Mouse (Mus musculus) heart, postnatal 36 days (tissue): Measurements from ENCODE around the gene Ptprg. TPM values are rescaled to one million over a fixed set of nuclear protein-coding genes. Genes with fewer than 3 reads are reported as not detected.
A peak's percentile ranks its signal among the peaks of the same experiment; 100 is the strongest.

Experiments used
- DNase-seq, 2 experiments: peaks; one replicate each; pipeline ENCODE4 v3.0.0; 2021 to 2022
- intact Hi-C: fragments of 180-260 bp; cut with DNase I; formaldehyde crosslinking; loops from one replicate; pipeline ENCODE4 v1.15.1; 2025
- total RNA-seq, 2 experiments: library from RNA; stranded (reverse); gene quantifications; 2 replicates each; pipeline ENCODE4 v1.2.3; 2021

Gene Ptprg
- total RNA-seq, 2 experiments from 2014 or later: 51.9 to 66.2 TPM

- DNase-seq: no peak
- intact Hi-C loops: loop anchor here (2.0 kb wide), 1 partner anchor 377 kb away; no protein-coding TSS in a partner anchor
These were observed 600.3 kb downstream of the Ptprg start for GRCm38 (mm10) chr14:12153599-12153998.

- DNase-seq: no peak
- intact Hi-C loops: no loop called here
These were observed 608.5 kb downstream of the Ptprg start for GRCm38 (mm10) chr14:12161738-12162310.

GRCm38 (mm10) chr14:12162331-12162854 lies 609.1 kb downstream of the Ptprg start:
- DNase-seq: no peak
- intact Hi-C loops: no loop called here

- DNase-seq: peak in 1 of 2 experiments; percentile 26
- intact Hi-C loops: no loop called here
These were observed 609.9 kb downstream of the Ptprg start for GRCm38 (mm10) chr14:12163196-12163595.

GRCm38 (mm10) chr14:12167215-12167614 lies 613.9 kb downstream of the Ptprg start:
- DNase-seq: no peak
- intact Hi-C loops: no loop called here

GRCm38 (mm10) chr14:12167651-12168050 lies 614.3 kb downstream of the Ptprg start:
- intact Hi-C loops: no loop called here
- DNase-seq: no peak

- intact Hi-C loops: no loop called here
- DNase-seq: no peak
These were observed 624.1 kb downstream of the Ptprg start for GRCm38 (mm10) chr14:12177436-12177835.

- intact Hi-C loops: no loop called here
- DNase-seq: no peak
These were observed 625.3 kb downstream of the Ptprg start for GRCm38 (mm10) chr14:12178645-12179044.

- intact Hi-C loops: no loop called here
- DNase-seq: no peak
These were observed 626.8 kb downstream of the Ptprg start for GRCm38 (mm10) chr14:12180116-12180515.

- no peak for DNase-seq
- intact Hi-C loops: no loop called here
These were observed 631.7 kb downstream of the Ptprg start for GRCm38 (mm10) chr14:12185040-12185439.

GRCm38 (mm10) chr14:12188352-12188751 lies 635.0 kb downstream of the Ptprg start:
- no peak for DNase-seq
- intact Hi-C loops: no loop called here

- intact Hi-C loops: no loop called here
- no peak for DNase-seq
These were observed 635.9 kb downstream of the Ptprg start for GRCm38 (mm10) chr14:12189266-12189665.

- no peak for DNase-seq
- intact Hi-C loops: no loop called here
These were observed 636.6 kb downstream of the Ptprg start for GRCm38 (mm10) chr14:12189717-12190600.

- intact Hi-C loops: no loop called here
- no peak for DNase-seq
These were observed 637.7 kb downstream of the Ptprg start for GRCm38 (mm10) chr14:12191076-12191475.

GRCm38 (mm10) chr14:12198735-12199134 lies 645.4 kb downstream of the Ptprg start:
- intact Hi-C loops: no loop called here
- no peak for DNase-seq

- intact Hi-C loops: no loop called here
These were observed 646.9 kb downstream of the Ptprg start for GRCm38 (mm10) chr14:12199956-12200950.

GRCm38 (mm10) chr14:12202214-12202613 lies 648.9 kb downstream of the Ptprg start:
- intact Hi-C loops: no loop called here
- no peak for DNase-seq

More at GRCm38 (mm10) chr14:12199956-12200950, 646.9 kb downstream of the Ptprg start:
- no peak for DNase-seq

GRCm38 (mm10) chr14:12203081-12203480 lies 649.7 kb downstream of the Ptprg start:
- no peak for DNase-seq
- intact Hi-C loops: no loop called here

GRCm38 (mm10) chr14:12206138-12206537 lies 652.8 kb downstream of the Ptprg start:
- DNase-seq: no peak
- intact Hi-C loops: no loop called here

GRCm38 (mm10) chr14:12208554-12208953 lies 655.2 kb downstream of the Ptprg start:
- intact Hi-C loops: loop anchor here (2.0 kb wide), 1 partner anchor 322 kb away; no protein-coding TSS in a partner anchor
- DNase-seq: peak; percentile 7 to 39
